Mouse (Mus musculus): ENCODE results near the gene Tcn2. TPM values are rescaled to one million over a fixed set of nuclear protein-coding genes. Genes with fewer than 3 reads are reported as not detected.

Tcn2 gene
- polyA plus RNA-seq, 1 experiment: 16.2 TPM

DNA sequence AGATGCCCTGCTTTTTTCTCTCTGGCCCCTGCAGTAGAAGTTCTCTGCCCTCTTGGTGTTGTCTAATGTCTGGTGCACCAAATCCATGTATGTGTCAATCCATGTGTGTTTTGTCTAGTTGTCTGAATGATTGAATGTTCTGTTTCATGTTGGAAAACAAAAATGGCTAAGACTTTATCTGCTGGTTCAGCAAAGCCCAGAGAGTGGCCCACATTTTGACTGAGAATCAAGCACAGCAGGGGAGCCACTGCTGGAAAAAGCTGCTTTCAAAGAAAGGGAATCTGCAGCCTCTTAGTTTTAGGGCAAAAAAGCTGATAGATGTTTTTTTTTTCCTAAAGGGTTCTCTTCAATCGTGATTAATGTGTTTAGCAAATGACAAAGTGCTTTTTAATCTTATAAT, 14.4 kb upstream of the Tcn2 start:
- no peaks in the 10 kb centered on the region for H3K27me3 ChIP-seq (ENCODE audit: control insufficient read depth, insufficient read depth, low read length)

GRCm38 (mm10) chr11:3941371-3941770, 9.4 kb upstream of the Tcn2 start:
- TF ChIP-seq POLR2A (IDR thresholded peaks at IDR 0.05; ENCODE audit: control insufficient read depth, low read depth, low read length) (no peak), CTCF (IDR thresholded peaks at IDR 0.05; ENCODE audit: control insufficient read depth, insufficient read depth, insufficient replicate concordance, low read depth, low read length) (no peak)
- Histone ChIP-seq H3K27me3 (ENCODE audit: control insufficient read depth, insufficient read depth, low read length) (no peaks in the 10 kb centered on the region), H3K4me3 (ENCODE audit: control insufficient read depth, low read depth, low read length) (no peak overlapping the region), H3K36me3 (ENCODE audit: control insufficient read depth, insufficient read depth, low read length) (no peaks in the 10 kb centered on the region), H3K27ac (ENCODE audit: control insufficient read depth, insufficient read depth, low read depth, low read length) (no peak overlapping the region), H3K4me1 (ENCODE audit: control insufficient read depth, insufficient read depth, low read length) (no peaks in the 10 kb centered on the region; the same call in 1 of the 2 replicates)

More for the DNA sequence above, 14.4 kb upstream of the Tcn2 start:
- Histone ChIP-seq H3K36me3 (ENCODE audit: control insufficient read depth, insufficient read depth, low read length) (no peaks in the 10 kb centered on the region), H3K27ac (ENCODE audit: control insufficient read depth, insufficient read depth, low read depth, low read length) (no peak overlapping the region), H3K4me1 (ENCODE audit: control insufficient read depth, insufficient read depth, low read length) (no peaks in the 10 kb centered on the region; the same call in 1 of the 2 replicates), H3K4me3 (ENCODE audit: control insufficient read depth, low read depth, low read length) (no peak overlapping the region)
- TF ChIP-seq POLR2A (IDR thresholded peaks at IDR 0.05; ENCODE audit: control insufficient read depth, low read depth, low read length): no peak
- no peak for TF ChIP-seq CTCF (IDR thresholded peaks at IDR 0.05; ENCODE audit: control insufficient read depth, insufficient read depth, insufficient replicate concordance, low read depth, low read length)

- Histone ChIP-seq H3K27me3 (ENCODE audit: control insufficient read depth, insufficient read depth, low read length) (no peaks in the 10 kb centered on the region), H3K4me1 (ENCODE audit: control insufficient read depth, insufficient read depth, low read length) (no peaks in the 10 kb centered on the region), H3K27ac (ENCODE audit: control insufficient read depth, insufficient read depth, low read depth, low read length) (no peak overlapping the region), H3K4me3 (ENCODE audit: control insufficient read depth, low read depth, low read length) (no peak overlapping the region), H3K36me3 (ENCODE audit: control insufficient read depth, insufficient read depth, low read length) (no peaks in the 10 kb centered on the region)
- TF ChIP-seq POLR2A (IDR thresholded peaks at IDR 0.05; ENCODE audit: control insufficient read depth, low read depth, low read length): no peak
- no peak for TF ChIP-seq CTCF (IDR thresholded peaks at IDR 0.05; ENCODE audit: control insufficient read depth, insufficient read depth, insufficient replicate concordance, low read depth, low read length)
These were observed 5.4 kb upstream of the Tcn2 start for GRCm38 (mm10) chr11:3937321-3937874.

GRCm38 (mm10) chr11:3936318-3936717, 4.4 kb upstream of the Tcn2 start:
- H3K27ac ChIP-seq (ENCODE audit: control insufficient read depth, insufficient read depth, low read depth, low read length): no peak overlapping the region
- H3K27me3 ChIP-seq (ENCODE audit: control insufficient read depth, insufficient read depth, low read length): no peaks in the 10 kb centered on the region
- H3K4me1 ChIP-seq (ENCODE audit: control insufficient read depth, insufficient read depth, low read length): peaks cover 2% of the 10 kb centered on the region
- TF ChIP-seq POLR2A (IDR thresholded peaks at IDR 0.05; ENCODE audit: control insufficient read depth, low read depth, low read length): no peak
- TF ChIP-seq CTCF (IDR thresholded peaks at IDR 0.05; ENCODE audit: control insufficient read depth, insufficient read depth, insufficient replicate concordance, low read depth, low read length): no peak
- no peaks in the 10 kb centered on the region for H3K36me3 ChIP-seq (ENCODE audit: control insufficient read depth, insufficient read depth, low read length)
- no peak overlapping the region for H3K4me3 ChIP-seq (ENCODE audit: control insufficient read depth, low read depth, low read length)

GRCm38 (mm10) chr11:3935135-3935534, 3.2 kb upstream of the Tcn2 start:
- H3K4me1 ChIP-seq (ENCODE audit: control insufficient read depth, insufficient read depth, low read length): peaks cover 3% of the 10 kb centered on the region
- no peaks in the 10 kb centered on the region for H3K36me3 ChIP-seq (ENCODE audit: control insufficient read depth, insufficient read depth, low read length)
- H3K27me3 ChIP-seq (ENCODE audit: control insufficient read depth, insufficient read depth, low read length): no peaks in the 10 kb centered on the region
- no peak for TF ChIP-seq CTCF (IDR thresholded peaks at IDR 0.05; ENCODE audit: control insufficient read depth, insufficient read depth, insufficient replicate concordance, low read depth, low read length)
- TF ChIP-seq POLR2A (IDR thresholded peaks at IDR 0.05; ENCODE audit: control insufficient read depth, low read depth, low read length): no peak
- no peak overlapping the region for H3K4me3 ChIP-seq (ENCODE audit: control insufficient read depth, low read depth, low read length)
- H3K27ac ChIP-seq (ENCODE audit: control insufficient read depth, insufficient read depth, low read depth, low read length): no peak overlapping the region

GRCm38 (mm10) chr11:3933756-3934285, 1.9 kb upstream of the Tcn2 start:
- Histone ChIP-seq H3K36me3 (ENCODE audit: control insufficient read depth, insufficient read depth, low read length) (no peaks in the 10 kb centered on the region), H3K4me3 (ENCODE audit: control insufficient read depth, low read depth, low read length) (no peak overlapping the region), H3K27ac (ENCODE audit: control insufficient read depth, insufficient read depth, low read depth, low read length) (no peak overlapping the region), H3K4me1 (ENCODE audit: control insufficient read depth, insufficient read depth, low read length) (peaks cover 3% of the 10 kb centered on the region), H3K27me3 (ENCODE audit: control insufficient read depth, insufficient read depth, low read length) (no peaks in the 10 kb centered on the region)
- TF ChIP-seq POLR2A (IDR thresholded peaks at IDR 0.05; ENCODE audit: control insufficient read depth, low read depth, low read length): no peak
- TF ChIP-seq CTCF (IDR thresholded peaks at IDR 0.05; ENCODE audit: control insufficient read depth, insufficient read depth, insufficient replicate concordance, low read depth, low read length): no peak

- no peaks in the 10 kb centered on the region for H3K27me3 ChIP-seq (ENCODE audit: control insufficient read depth, insufficient read depth, low read length)
- TF ChIP-seq CTCF (IDR thresholded peaks at IDR 0.05; ENCODE audit: control insufficient read depth, insufficient read depth, insufficient replicate concordance, low read depth, low read length) (no peak), POLR2A (IDR thresholded peaks at IDR 0.05; ENCODE audit: control insufficient read depth, low read depth, low read length) (no peak)
- H3K36me3 ChIP-seq (ENCODE audit: control insufficient read depth, insufficient read depth, low read length): no peaks in the 10 kb centered on the region
- peaks cover 3% of the 10 kb centered on the region for H3K4me1 ChIP-seq (ENCODE audit: control insufficient read depth, insufficient read depth, low read length)
- no peak overlapping the region for H3K27ac ChIP-seq (ENCODE audit: control insufficient read depth, insufficient read depth, low read depth, low read length)
- H3K4me3 ChIP-seq (ENCODE audit: control insufficient read depth, low read depth, low read length): no peak overlapping the region
These were observed 1.0 kb downstream of the Tcn2 start for GRCm38 (mm10) chr11:3930931-3931330.

Measured in testis, adult 2 months (tissue).